Mouse (Mus musculus): ENCODE data around the gene Nckap5. TPM values are rescaled to one million over a fixed set of nuclear protein-coding genes. Genes with fewer than 3 reads are reported as not detected.

Gene Nckap5
- total and polyA plus RNA-seq, 2 experiments from 2014 or later, result 6.6 to 10.2 TPM

- H3K27me3 ChIP-seq (ENCODE audit: insufficient read depth, low read length), result no peaks in the 10 kb centered on the region
- DNase-seq (ENCODE audit: low spot score) (no peak), ATAC-seq (no peak)
- no peak overlapping the region for H3K4me2 ChIP-seq (ENCODE audit: low read depth, low read length)
- TF ChIP-seq CTCF (IDR thresholded peaks at IDR 0.05; ENCODE audit: low read depth), result no peak
- 52% methylated on average over 1 of the region's 1 CpGs for WGBS
- no peaks in the 10 kb centered on the region for H3K36me3 ChIP-seq (ENCODE audit: insufficient read depth, low read length)
- no peak overlapping the region for H3K4me3 ChIP-seq (ENCODE audit: low read length)
- H3K9me3 ChIP-seq (ENCODE audit: low read length), result no peaks in the 10 kb centered on the region
- no peak overlapping the region for H3K9ac ChIP-seq (replicated peaks; ENCODE audit: low read length)
- H3K4me1 ChIP-seq (ENCODE audit: insufficient read depth, low read length), result no peaks in the 10 kb centered on the region
- H3K27ac ChIP-seq, result no peak overlapping the region
Observed at GRCm38 (mm10) chr1:126675142-126675541, 155.5 kb downstream of the Nckap5 start.

- H3K36me3 ChIP-seq (ENCODE audit: insufficient read depth, low read length), result no peaks in the 10 kb centered on the region
- H3K4me3 ChIP-seq (ENCODE audit: low read length), result no peak overlapping the region
- no peak for TF ChIP-seq CTCF (IDR thresholded peaks at IDR 0.05; ENCODE audit: low read depth)
- DNase-seq (ENCODE audit: low spot score) (no peak), ATAC-seq (no peak)
- no peak overlapping the region for H3K9ac ChIP-seq (replicated peaks; ENCODE audit: low read length)
- no peak overlapping the region for H3K27ac ChIP-seq
- H3K4me2 ChIP-seq (ENCODE audit: low read depth, low read length), result no peak overlapping the region
- H3K27me3 ChIP-seq (ENCODE audit: insufficient read depth, low read length), result no peaks in the 10 kb centered on the region
- H3K4me1 ChIP-seq (ENCODE audit: insufficient read depth, low read length), result no peaks in the 10 kb centered on the region
- WGBS, result 95% methylated on average over 2 of the region's 2 CpGs
- H3K9me3 ChIP-seq (ENCODE audit: low read length), result no peaks in the 10 kb centered on the region
Observed at GRCm38 (mm10) chr1:126673238-126673637, 157.4 kb downstream of the Nckap5 start.

- WGBS, result 98% methylated on average over 3 of the region's 3 CpGs
- no peak for DNase-seq (ENCODE audit: low spot score)
- Histone ChIP-seq H3K36me3 (ENCODE audit: insufficient read depth, low read length) (no peaks in the 10 kb centered on the region), H3K9ac (replicated peaks; ENCODE audit: low read length) (no peak overlapping the region), H3K27ac (no peak overlapping the region), H3K27me3 (ENCODE audit: insufficient read depth, low read length) (no peaks in the 10 kb centered on the region), H3K9me3 (ENCODE audit: low read length) (no peaks in the 10 kb centered on the region), H3K4me3 (ENCODE audit: low read length) (no peak overlapping the region), H3K4me2 (ENCODE audit: low read depth, low read length) (no peak overlapping the region), H3K4me1 (ENCODE audit: insufficient read depth, low read length) (no peaks in the 10 kb centered on the region)
- ATAC-seq, result no peak
- TF ChIP-seq CTCF (IDR thresholded peaks at IDR 0.05; ENCODE audit: low read depth), result no peak
Observed at GRCm38 (mm10) chr1:126670507-126670906, 160.1 kb downstream of the Nckap5 start.

- peak; percentile 63 for DNase-seq (ENCODE audit: low spot score)
- peak; percentile 74 for ATAC-seq
- H3K9me3 ChIP-seq (ENCODE audit: low read length), result no peaks in the 10 kb centered on the region
- H3K9ac ChIP-seq (replicated peaks; ENCODE audit: low read length), result no peak overlapping the region
- H3K36me3 ChIP-seq (ENCODE audit: insufficient read depth, low read length), result no peaks in the 10 kb centered on the region
- H3K4me2 ChIP-seq (ENCODE audit: low read depth, low read length), result no peak overlapping the region
- H3K27me3 ChIP-seq (ENCODE audit: insufficient read depth, low read length), result no peaks in the 10 kb centered on the region
- H3K4me1 ChIP-seq (ENCODE audit: insufficient read depth, low read length), result no peaks in the 10 kb centered on the region
- WGBS, result 42% methylated on average over 7 of the region's 7 CpGs
- no peak for TF ChIP-seq CTCF (IDR thresholded peaks at IDR 0.05; ENCODE audit: low read depth)
- H3K4me3 ChIP-seq (ENCODE audit: low read length), result no peak overlapping the region
- H3K27ac ChIP-seq, result peak overlapping the region; percentile 15; the same call in 1 of the 2 replicates
Observed at GRCm38 (mm10) chr1:126660098-126660999, 170.2 kb downstream of the Nckap5 start.

GRCm38 (mm10) chr1:126658731-126659130 lies 171.9 kb downstream of the Nckap5 start:
- H3K9ac ChIP-seq (replicated peaks; ENCODE audit: low read length), result no peak overlapping the region
- no peak overlapping the region for H3K27ac ChIP-seq
- no peaks in the 10 kb centered on the region for H3K9me3 ChIP-seq (ENCODE audit: low read length)
- H3K4me1 ChIP-seq (ENCODE audit: insufficient read depth, low read length), result no peaks in the 10 kb centered on the region
- H3K36me3 ChIP-seq (ENCODE audit: insufficient read depth, low read length), result no peaks in the 10 kb centered on the region
- H3K4me3 ChIP-seq (ENCODE audit: low read length), result no peak overlapping the region
- no peak for TF ChIP-seq CTCF (IDR thresholded peaks at IDR 0.05; ENCODE audit: low read depth)
- H3K4me2 ChIP-seq (ENCODE audit: low read depth, low read length), result no peak overlapping the region
- DNase-seq (ENCODE audit: low spot score), result no peak
- H3K27me3 ChIP-seq (ENCODE audit: insufficient read depth, low read length), result no peaks in the 10 kb centered on the region
- 83% methylated on average over 11 of the region's 11 CpGs for WGBS
- ATAC-seq, result no peak

GRCm38 (mm10) chr1:126656246-126656645 lies 174.4 kb downstream of the Nckap5 start:
- DNase-seq (ENCODE audit: low spot score), result peak; percentile 6
- ATAC-seq, result no peak
- no peak overlapping the region for H3K4me2 ChIP-seq (ENCODE audit: low read depth, low read length)

GRCm38 (mm10) chr1:126652085-126652484 lies 178.5 kb downstream of the Nckap5 start:
- no peak for TF ChIP-seq CTCF (IDR thresholded peaks at IDR 0.05; ENCODE audit: low read depth)
- Histone ChIP-seq H3K27ac (no peak overlapping the region), H3K9ac (replicated peaks; ENCODE audit: low read length) (no peak overlapping the region), H3K4me2 (ENCODE audit: low read depth, low read length) (no peak overlapping the region), H3K4me3 (ENCODE audit: low read length) (no peak overlapping the region), H3K4me1 (ENCODE audit: insufficient read depth, low read length) (no peaks in the 10 kb centered on the region), H3K36me3 (ENCODE audit: insufficient read depth, low read length) (no peaks in the 10 kb centered on the region), H3K27me3 (ENCODE audit: insufficient read depth, low read length) (no peaks in the 10 kb centered on the region), H3K9me3 (ENCODE audit: low read length) (no peaks in the 10 kb centered on the region)
- DNase-seq (ENCODE audit: low spot score), result no peak
- 72% methylated on average over 2 of the region's 2 CpGs for WGBS
- ATAC-seq, result no peak

More at GRCm38 (mm10) chr1:126656246-126656645, 174.4 kb downstream of the Nckap5 start:
- Histone ChIP-seq H3K4me3 (ENCODE audit: low read length) (no peak overlapping the region), H3K27ac (no peak overlapping the region), H3K36me3 (ENCODE audit: insufficient read depth, low read length) (no peaks in the 10 kb centered on the region), H3K4me1 (ENCODE audit: insufficient read depth, low read length) (no peaks in the 10 kb centered on the region), H3K9ac (replicated peaks; ENCODE audit: low read length) (no peak overlapping the region), H3K27me3 (ENCODE audit: insufficient read depth, low read length) (no peaks in the 10 kb centered on the region), H3K9me3 (ENCODE audit: low read length) (no peaks in the 10 kb centered on the region)
- 50% methylated on average over 2 of the region's 2 CpGs for WGBS
- TF ChIP-seq CTCF (IDR thresholded peaks at IDR 0.05; ENCODE audit: low read depth), result no peak

Measured in hindbrain, postnatal 0 days (tissue).